Mouse (Mus musculus): ENCODE measurements around the gene Kctd21. TPM values are rescaled to one million over a fixed set of nuclear protein-coding genes. Genes with fewer than 3 reads are reported as not detected.
A peak's percentile ranks its signal among the peaks of the same experiment; 100 is the strongest.

Kctd21 gene
- polyA plus RNA-seq, 1 experiment from 2014 or later, result 7.7 TPM

GRCm38 (mm10) chr7:97382661-97383060, 50.5 kb downstream of the Kctd21 start:
- Histone ChIP-seq H3K36me3 (peaks cover 88% of the 10 kb centered on the region), H3K9ac (no peak overlapping the region), H3K27ac (no peak overlapping the region), H3K27me3 (no peaks in the 10 kb centered on the region), H3K4me2 (replicated peaks) (no peak overlapping the region), H3K4me3 (no peak overlapping the region), H3K4me1 (no peaks in the 10 kb centered on the region), H3K9me3 (replicated peaks) (no peaks in the 10 kb centered on the region)
- 97% methylated on average over 8 of the region's 8 CpGs for WGBS
- ATAC-seq (ENCODE audit: low FRiP score), result no peak

GRCm38 (mm10) chr7:97383496-97384132, 51.5 kb downstream of the Kctd21 start:
- H3K27me3 ChIP-seq, result no peaks in the 10 kb centered on the region
- peaks cover 87% of the 10 kb centered on the region for H3K36me3 ChIP-seq
- H3K4me2 ChIP-seq (replicated peaks), result no peak overlapping the region
- H3K9me3 ChIP-seq (replicated peaks), result no peaks in the 10 kb centered on the region
- H3K9ac ChIP-seq, result no peak overlapping the region
- ATAC-seq (ENCODE audit: low FRiP score), result no peak
- H3K4me3 ChIP-seq, result no peak overlapping the region
- WGBS, result 88% methylated on average over 10 of the region's 10 CpGs
- H3K27ac ChIP-seq, result no peak overlapping the region
- H3K4me1 ChIP-seq, result no peaks in the 10 kb centered on the region

- no peak for ATAC-seq (ENCODE audit: low FRiP score)
These were observed 54.1 kb downstream of the Kctd21 start for GRCm38 (mm10) chr7:97386106-97386805.

GRCm38 (mm10) chr7:97386806-97387370, 54.8 kb downstream of the Kctd21 start:
- 0 out of 2 replicates have a peak overlapping the region, but pooled peaks have one; percentile 1 for H3K27ac ChIP-seq
- 89% methylated on average over 5 of the region's 5 CpGs for WGBS
- peaks cover 78% of the 10 kb centered on the region for H3K36me3 ChIP-seq

More at GRCm38 (mm10) chr7:97386106-97386805, 54.1 kb downstream of the Kctd21 start:
- no peak overlapping the region for H3K9ac ChIP-seq
- no peak overlapping the region for H3K4me2 ChIP-seq (replicated peaks)
- no peak overlapping the region for H3K4me3 ChIP-seq
- H3K9me3 ChIP-seq (replicated peaks), result no peaks in the 10 kb centered on the region
- no peaks in the 10 kb centered on the region for H3K4me1 ChIP-seq
- WGBS, result 90% methylated on average over 7 of the region's 7 CpGs
- no peaks in the 10 kb centered on the region for H3K27me3 ChIP-seq
- H3K27ac ChIP-seq, result 0 out of 2 replicates have a peak overlapping the region, but pooled peaks have one; percentile 1
- H3K36me3 ChIP-seq, result peaks cover 79% of the 10 kb centered on the region

GRCm38 (mm10) chr7:97387561-97388147, 55.5 kb downstream of the Kctd21 start:
- ATAC-seq (ENCODE audit: low FRiP score), result no peak
- no peak overlapping the region for H3K9ac ChIP-seq
- 94% methylated on average over 8 of the region's 8 CpGs for WGBS
- H3K4me1 ChIP-seq, result no peaks in the 10 kb centered on the region; the same call in 1 of the 2 replicates
- peaks cover 77% of the 10 kb centered on the region for H3K36me3 ChIP-seq
- H3K4me3 ChIP-seq, result no peak overlapping the region
- no peaks in the 10 kb centered on the region for H3K27me3 ChIP-seq
- H3K4me2 ChIP-seq (replicated peaks), result no peak overlapping the region
- no peak overlapping the region for H3K27ac ChIP-seq
- no peaks in the 10 kb centered on the region for H3K9me3 ChIP-seq (replicated peaks)

More at GRCm38 (mm10) chr7:97386806-97387370, 54.8 kb downstream of the Kctd21 start:
- ATAC-seq (ENCODE audit: low FRiP score), result no peak
- Histone ChIP-seq H3K4me1 (no peaks in the 10 kb centered on the region; the same call in 1 of the 2 replicates), H3K9ac (no peak overlapping the region), H3K27me3 (no peaks in the 10 kb centered on the region), H3K4me3 (no peak overlapping the region), H3K9me3 (replicated peaks) (no peaks in the 10 kb centered on the region), H3K4me2 (replicated peaks) (no peak overlapping the region)

- Histone ChIP-seq H3K4me2 (replicated peaks) (no peak overlapping the region), H3K27me3 (no peaks in the 10 kb centered on the region), H3K4me1 (no peaks in the 10 kb centered on the region; the same call in 1 of the 2 replicates), H3K36me3 (peaks cover 72% of the 10 kb centered on the region), H3K27ac (no peak overlapping the region), H3K9me3 (replicated peaks) (no peaks in the 10 kb centered on the region), H3K9ac (no peak overlapping the region), H3K4me3 (no peak overlapping the region)
- 97% methylated on average over 4 of the region's 4 CpGs for WGBS
- no peak for ATAC-seq (ENCODE audit: low FRiP score)
These were observed 56.4 kb downstream of the Kctd21 start for GRCm38 (mm10) chr7:97388541-97388940.

GRCm38 (mm10) chr7:97391293-97392078, 59.4 kb downstream of the Kctd21 start:
- Histone ChIP-seq H3K4me1 (no peaks in the 10 kb centered on the region; the same call in 1 of the 2 replicates), H3K27ac (peak overlapping the region; percentile 30; the same call in 1 of the 2 replicates), H3K36me3 (peaks cover 45% of the 10 kb centered on the region), H3K27me3 (no peaks in the 10 kb centered on the region), H3K9ac (no peak overlapping the region; the same call in 1 of the 2 replicates), H3K4me2 (replicated peaks) (no peak overlapping the region), H3K4me3 (no peak overlapping the region), H3K9me3 (replicated peaks) (no peaks in the 10 kb centered on the region)
- peak; percentile 91 for ATAC-seq (ENCODE audit: low FRiP score)
- 68% methylated on average over 13 of the region's 13 CpGs for WGBS

GRCm38 (mm10) chr7:97392079-97392445, 59.9 kb downstream of the Kctd21 start:
- Histone ChIP-seq H3K4me3 (no peak overlapping the region), H3K36me3 (peaks cover 39% of the 10 kb centered on the region), H3K9me3 (replicated peaks) (no peaks in the 10 kb centered on the region), H3K27me3 (no peaks in the 10 kb centered on the region), H3K4me1 (no peaks in the 10 kb centered on the region; the same call in 1 of the 2 replicates), H3K4me2 (replicated peaks) (no peak overlapping the region), H3K9ac (no peak overlapping the region), H3K27ac (no peak overlapping the region)
- ATAC-seq (ENCODE audit: low FRiP score), result peak; percentile 42; the same call in 1 of the 2 replicates
- WGBS, result 81% methylated on average over 6 of the region's 6 CpGs

- H3K4me3 ChIP-seq, result no peak overlapping the region
- no peak overlapping the region for H3K27ac ChIP-seq
- H3K36me3 ChIP-seq, result peaks cover 21% of the 10 kb centered on the region
- H3K9me3 ChIP-seq (replicated peaks), result no peaks in the 10 kb centered on the region
- H3K27me3 ChIP-seq, result no peaks in the 10 kb centered on the region
- no peak overlapping the region for H3K4me2 ChIP-seq (replicated peaks)
- no peak overlapping the region for H3K9ac ChIP-seq
- no peak for ATAC-seq (ENCODE audit: low FRiP score)
- no peaks in the 10 kb centered on the region; the same call in 1 of the 2 replicates for H3K4me1 ChIP-seq
- WGBS, result 87% methylated on average over 2 of the region's 2 CpGs
These were observed 62.2 kb downstream of the Kctd21 start for GRCm38 (mm10) chr7:97394375-97394774.

GRCm38 (mm10) chr7:97398943-97399342, 66.8 kb downstream of the Kctd21 start:
- no peak for ATAC-seq (ENCODE audit: low FRiP score)
- H3K9ac ChIP-seq, result no peak overlapping the region
- no peaks in the 10 kb centered on the region for H3K27me3 ChIP-seq
- 91% methylated on average over 6 of the region's 6 CpGs for WGBS
- H3K27ac ChIP-seq, result no peak overlapping the region
- no peaks in the 10 kb centered on the region for H3K9me3 ChIP-seq (replicated peaks)
- no peak overlapping the region for H3K4me3 ChIP-seq
- peaks cover 16% of the 10 kb centered on the region for H3K4me1 ChIP-seq
- no peak overlapping the region for H3K4me2 ChIP-seq (replicated peaks)
- H3K36me3 ChIP-seq, result 0 out of 2 replicates have a peak, but pooled peaks cover 11% of the 10 kb centered on the region
